Mouse (Mus musculus): ENCODE results near the gene Chd9. TPM values are rescaled to one million over a fixed set of nuclear protein-coding genes. Genes with fewer than 3 reads are reported as not detected.

Gene Chd9
- polyA plus RNA-seq (2015; fragmentation: Nextera tagmentation; extraction: Ambion mirVana) = 116 and 117 TPM in 2 replicates

GRCm38 (mm10) chr8:90828181-90828986 lies at the start of gene Chd9:
Gene Chd9, plus strand, starts transcription at chr8:90828352.
- peak within 1 kb of the TSS; percentile 63 for H3K9ac ChIP-seq (ENCODE audit: low read depth, low read length)
- TF ChIP-seq CTCF (IDR thresholded peaks at IDR 0.05; ENCODE audit: low read depth) = peak; percentile 99
- H3K9me3 ChIP-seq (replicated peaks; ENCODE audit: low read length) = no peaks in the 10 kb centered on the region
- no peaks in the 10 kb centered on the region for H3K27me3 ChIP-seq (ENCODE audit: insufficient read depth, low read length)
- 2% methylated on average over 37 of the region's 39 CpGs for WGBS
- ATAC-seq (replicated peaks; ENCODE audit: low FRiP score, low read depth) (peak; percentile 91), DNase-seq (ENCODE audit: low spot score) (peak; percentile 96)
- no peaks in the 10 kb centered on the region for H3K36me3 ChIP-seq (ENCODE audit: insufficient read depth, low read length)
- peak within 1 kb of the TSS; percentile 84 for H3K4me2 ChIP-seq (ENCODE audit: low read length)
- H3K27ac ChIP-seq = peak within 1 kb of the TSS; percentile 72
- H3K4me3 ChIP-seq (replicated peaks; ENCODE audit: low read depth, low read length) = peak within 1 kb of the TSS; percentile 39
- no peaks in the 10 kb centered on the region for H3K4me1 ChIP-seq (replicated peaks; ENCODE audit: insufficient read depth, low read length)

GRCm38 (mm10) chr8:90791616-90792015 lies 36.5 kb upstream of the Chd9 start:
- WGBS = 75% methylated on average over 1 of the region's 1 CpGs
- DNase-seq (ENCODE audit: low spot score) (no peak), ATAC-seq (replicated peaks; ENCODE audit: low FRiP score, low read depth) (no peak)
- TF ChIP-seq CTCF (IDR thresholded peaks at IDR 0.05; ENCODE audit: low read depth) = no peak
- no peak overlapping the region for H3K9ac ChIP-seq (ENCODE audit: low read depth, low read length)
- H3K27me3 ChIP-seq (ENCODE audit: insufficient read depth, low read length) = no peaks in the 10 kb centered on the region
- peaks cover 5% of the 10 kb centered on the region; the same call in 1 of the 2 replicates for H3K4me1 ChIP-seq (replicated peaks; ENCODE audit: insufficient read depth, low read length)
- no peak overlapping the region for H3K27ac ChIP-seq
- no peak overlapping the region for H3K4me3 ChIP-seq (replicated peaks; ENCODE audit: low read depth, low read length)
- no peaks in the 10 kb centered on the region for H3K36me3 ChIP-seq (ENCODE audit: insufficient read depth, low read length)
- no peak overlapping the region for H3K4me2 ChIP-seq (ENCODE audit: low read length)
- H3K9me3 ChIP-seq (replicated peaks; ENCODE audit: low read length) = no peaks in the 10 kb centered on the region

GRCm38 (mm10) chr8:90793710-90794109 lies 34.4 kb upstream of the Chd9 start:
- peak; percentile 89 for DNase-seq (ENCODE audit: low spot score)
- peak; percentile 92 for TF ChIP-seq CTCF (IDR thresholded peaks at IDR 0.05; ENCODE audit: low read depth)
- Histone ChIP-seq H3K4me3 (replicated peaks; ENCODE audit: low read depth, low read length) (no peak overlapping the region), H3K27me3 (ENCODE audit: insufficient read depth, low read length) (no peaks in the 10 kb centered on the region), H3K36me3 (ENCODE audit: insufficient read depth, low read length) (no peaks in the 10 kb centered on the region), H3K4me1 (replicated peaks; ENCODE audit: insufficient read depth, low read length) (peaks cover 5% of the 10 kb centered on the region; the same call in 1 of the 2 replicates), H3K9me3 (replicated peaks; ENCODE audit: low read length) (no peaks in the 10 kb centered on the region), H3K4me2 (ENCODE audit: low read length) (no peak overlapping the region), H3K9ac (ENCODE audit: low read depth, low read length) (no peak overlapping the region), H3K27ac (no peak overlapping the region)
- 5% methylated on average over 3 of the region's 3 CpGs for WGBS
- ATAC-seq (replicated peaks; ENCODE audit: low FRiP score, low read depth) = peak; percentile 31; the same call in 1 of the 2 replicates

- peaks cover 5% of the 10 kb centered on the region; the same call in 1 of the 2 replicates for H3K4me1 ChIP-seq (replicated peaks; ENCODE audit: insufficient read depth, low read length)
- ATAC-seq (replicated peaks; ENCODE audit: low FRiP score, low read depth) = peak; percentile 75
- no peak overlapping the region for H3K9ac ChIP-seq (ENCODE audit: low read depth, low read length)
- peak overlapping the region; percentile 21 for H3K4me3 ChIP-seq (replicated peaks; ENCODE audit: low read depth, low read length)
- 8% methylated on average over 12 of the region's 12 CpGs for WGBS
- H3K4me2 ChIP-seq (ENCODE audit: low read length) = peak overlapping the region; percentile 44
- DNase-seq (ENCODE audit: low spot score) = peak; percentile 87
- H3K36me3 ChIP-seq (ENCODE audit: insufficient read depth, low read length) = no peaks in the 10 kb centered on the region
- H3K27me3 ChIP-seq (ENCODE audit: insufficient read depth, low read length) = no peaks in the 10 kb centered on the region
- peak; percentile 77 for TF ChIP-seq CTCF (IDR thresholded peaks at IDR 0.05; ENCODE audit: low read depth)
- H3K27ac ChIP-seq = peak overlapping the region; percentile 47; the same call in 1 of the 2 replicates
- no peaks in the 10 kb centered on the region for H3K9me3 ChIP-seq (replicated peaks; ENCODE audit: low read length)
Measured at GRCm38 (mm10) chr8:90794990-90795861, 32.9 kb upstream of the Chd9 start.

GRCm38 (mm10) chr8:90799473-90799872 lies 28.7 kb upstream of the Chd9 start:
- H3K36me3 ChIP-seq (ENCODE audit: insufficient read depth, low read length) = no peaks in the 10 kb centered on the region
- no peak overlapping the region for H3K4me3 ChIP-seq (replicated peaks; ENCODE audit: low read depth, low read length)
- H3K27ac ChIP-seq = 0 out of 2 replicates have a peak overlapping the region, but pooled peaks have one; percentile 6
- peaks cover 5% of the 10 kb centered on the region; the same call in 1 of the 2 replicates for H3K4me1 ChIP-seq (replicated peaks; ENCODE audit: insufficient read depth, low read length)
- H3K4me2 ChIP-seq (ENCODE audit: low read length) = no peak overlapping the region
- TF ChIP-seq CTCF (IDR thresholded peaks at IDR 0.05; ENCODE audit: low read depth) = no peak
- DNase-seq (ENCODE audit: low spot score) (peak; percentile 43), ATAC-seq (replicated peaks; ENCODE audit: low FRiP score, low read depth) (no peak; the same call in 1 of the 2 replicates)
- 52% methylated on average over 5 of the region's 5 CpGs for WGBS
- H3K27me3 ChIP-seq (ENCODE audit: insufficient read depth, low read length) = no peaks in the 10 kb centered on the region
- H3K9me3 ChIP-seq (replicated peaks; ENCODE audit: low read length) = peaks cover 9% of the 10 kb centered on the region; the same call in 1 of the 2 replicates
- no peak overlapping the region for H3K9ac ChIP-seq (ENCODE audit: low read depth, low read length)

Measured in kidney, postnatal 0 days (tissue).